Mouse (Mus musculus) urinary bladder, postnatal 25 days (tissue): Measurements from ENCODE around the gene Gm8660.
"Not testable (repeated sequence)": the region's sequence is repeated elsewhere in the genome, so short reads cannot be mapped to it uniquely, and the experiment has no call there.

Source experiments
- DNase-seq: peaks from one replicate; pipeline ENCODE4 v3.0.0; 2022; ENCODE audit warnings: low spot score

Gm8660 gene

GRCm38 (mm10) chr7:22370939-22371338, at the start of gene Gm8660:
Gene Gm8660 (minus strand): TSS chr7:22371039.
- DNase-seq: not testable (repeated sequence)

DNA sequence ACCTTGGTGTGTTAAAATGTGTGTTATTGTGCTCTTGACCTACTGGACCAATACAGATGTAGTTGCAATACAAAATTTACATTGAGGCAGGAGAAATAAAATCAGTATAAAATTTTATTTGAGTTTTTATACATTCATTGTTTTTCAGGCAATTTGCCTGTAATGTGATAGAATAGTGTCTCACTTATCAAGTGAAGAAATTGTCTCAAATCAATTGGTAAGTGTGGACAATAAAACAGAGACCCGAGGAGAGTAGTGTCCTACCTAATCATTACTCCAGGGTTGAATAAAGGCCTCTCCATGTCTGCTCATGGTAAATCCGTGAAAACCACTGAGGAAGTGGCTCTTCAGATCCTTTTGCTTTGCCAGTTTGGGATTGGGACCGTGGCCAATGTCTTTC, 42.4 kb upstream of the Gm8660 start, which contains the start of gene Vmn1r148:
Vmn1r148 (plus strand) TSS at position 301 of the 400 bp plus-strand sequence.
- DNase-seq: not testable (repeated sequence)

DNA sequence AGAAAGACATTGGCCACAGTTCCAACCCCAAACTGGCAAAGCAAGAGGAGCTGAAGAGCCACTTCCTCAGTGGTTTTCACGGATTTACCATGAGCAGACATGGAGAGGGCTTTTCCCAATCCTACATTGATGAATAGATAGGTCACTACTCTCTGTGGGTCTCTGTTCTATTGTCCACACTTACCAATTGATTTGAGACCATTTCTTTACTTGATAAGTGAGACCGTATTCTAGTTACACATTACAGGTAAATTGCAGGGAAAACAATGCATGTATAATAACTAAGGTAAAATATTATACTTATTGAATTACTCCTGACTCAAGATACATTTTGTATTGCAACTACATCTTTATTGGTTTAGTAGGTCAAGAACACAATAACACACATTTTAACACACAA, 41.2 kb downstream of the Gm8660 start, which contains the start of gene Gm4187:
Gm4187 (minus strand) TSS at position 101 of the 400 bp plus-strand sequence.
- not testable (repeated sequence) for DNase-seq
